Mouse (Mus musculus) Patski (cell line): ENCODE measurements around the gene Ttll11. TPM values are rescaled to one million over a fixed set of nuclear protein-coding genes. Genes with fewer than 3 reads are reported as not detected.

Experiments used
- ATAC-seq: fragments of 100-300 bp; one replicate; pipeline ENCODE4 v1.8.0; 2021
- CTCF ChIA-PET: fragments of 350-600 bp; sonication (Branson Sonifier 250); formaldehyde crosslinking; loops from one replicate; lab custom pipeline; 2022; ENCODE audit warnings: inconsistent platforms; lab: Charles Lee
- POLR2A ChIA-PET: fragments of 350-600 bp; sonication (Branson Sonifier 250); formaldehyde crosslinking; loops from one replicate; lab custom pipeline; 2022; ENCODE audit warnings: antibody characterized with exemption, inconsistent platforms; lab: Charles Lee
- DNase-seq: peaks from one replicate; pipeline ENCODE4 v3.0.0-alpha.2; 2011; ENCODE audit warnings: low read depth, low spot score
- H3K27me3 ChIP-seq: fragments of 371-371 bp; one replicate; pipeline ENCODE4 v1.5.1; 2021
- CTCF ChIP-seq: fragments of 100-300 bp; IDR thresholded peaks from one replicate; pipeline ENCODE4 v1.5.1; 2021
- in situ Hi-C: fragments of 300-500 bp; cut with MboI; formaldehyde crosslinking; loops from 3 replicates; pipeline ENCODE4 v1.11.1; 2018; ENCODE audit warnings: low pct_unique_long_range_greater_than_20kb, mixed read lengths
- polyA plus RNA-seq: library from polyadenylated mRNA; unstranded; gene quantifications from one replicate; pipeline ENCODE4 v1.2.3, GENCODE M21; 2021

Gene Ttll11
- polyA plus RNA-seq, 1 experiment from 2014 or later: 2.4 TPM

GRCm38 (mm10) chr2:35859708-35860393, 119.9 kb downstream of the Ttll11 start:
- ChIA-PET POLR2A (interaction anchor here (1.6 kb wide), 1 partner anchor 14 kb away, joined by 6 read pairs; no protein-coding TSS in a partner anchor), CTCF (no interaction called here)
- in situ Hi-C loops: no loop called here
- no peak for TF ChIP-seq CTCF
- no peaks in the 10 kb centered on the region for H3K27me3 ChIP-seq
- DNase-seq (no peak), ATAC-seq (no peak)

- in situ Hi-C loops: no loop called here
- no peak for TF ChIP-seq CTCF
- ChIA-PET POLR2A (no interaction called here), CTCF (no interaction called here)
- ATAC-seq: no peak
- no peak for DNase-seq
- H3K27me3 ChIP-seq: no peaks in the 10 kb centered on the region
Measured at GRCm38 (mm10) chr2:35858281-35858680, 121.4 kb downstream of the Ttll11 start.

- no peaks in the 10 kb centered on the region for H3K27me3 ChIP-seq
- DNase-seq (no peak), ATAC-seq (no peak)
- in situ Hi-C loops: no loop called here
- TF ChIP-seq CTCF: no peak
- ChIA-PET CTCF (no interaction called here), POLR2A (no interaction called here)
Measured at GRCm38 (mm10) chr2:35856901-35857300, 122.8 kb downstream of the Ttll11 start.

GRCm38 (mm10) chr2:35854877-35855276, 124.8 kb downstream of the Ttll11 start:
- CTCF ChIA-PET: interaction anchor here (1.1 to 1.6 kb wide), 4 partner anchors 13 to 205 kb away, joined by 3 to 5 read pairs (median 4); no protein-coding TSS in a partner anchor
- ATAC-seq (no peak), DNase-seq (no peak)
- no peaks in the 10 kb centered on the region for H3K27me3 ChIP-seq
- no peak for TF ChIP-seq CTCF
- POLR2A ChIA-PET: no interaction called here
- in situ Hi-C loops: no loop called here

- no peak for ATAC-seq
- ChIA-PET POLR2A (no interaction called here), CTCF (no interaction called here)
- in situ Hi-C loops: no loop called here
- no peak for DNase-seq
- no peak for TF ChIP-seq CTCF
- H3K27me3 ChIP-seq: no peaks in the 10 kb centered on the region
Measured at GRCm38 (mm10) chr2:35852971-35853370, 126.7 kb downstream of the Ttll11 start.

GRCm38 (mm10) chr2:35852164-35852509, 127.6 kb downstream of the Ttll11 start:
- no peak for TF ChIP-seq CTCF
- CTCF ChIA-PET: interaction anchor here (1.1 kb wide), 1 partner anchor 11 kb away, joined by 3 read pairs; no protein-coding TSS in a partner anchor
- ATAC-seq: no peak
- POLR2A ChIA-PET: no interaction called here
- in situ Hi-C loops: no loop called here
- H3K27me3 ChIP-seq: no peaks in the 10 kb centered on the region
- DNase-seq: no peak

- in situ Hi-C loops: no loop called here
- TF ChIP-seq CTCF: no peak
- POLR2A ChIA-PET: no interaction called here
- DNase-seq: no peak
- CTCF ChIA-PET: interaction anchor here (1.1 kb wide), 1 partner anchor 11 kb away, joined by 3 read pairs; no protein-coding TSS in a partner anchor
- no peaks in the 10 kb centered on the region for H3K27me3 ChIP-seq
- no peak for ATAC-seq
Measured at GRCm38 (mm10) chr2:35851420-35852163, 128.1 kb downstream of the Ttll11 start.

GRCm38 (mm10) chr2:35849632-35850230, 130.0 kb downstream of the Ttll11 start:
- POLR2A ChIA-PET: interaction anchor here (0.6 kb wide), 1 partner anchor 12 kb away, joined by 3 read pairs; no protein-coding TSS in a partner anchor
- TF ChIP-seq CTCF: no peak
- in situ Hi-C loops: no loop called here
- H3K27me3 ChIP-seq: no peaks in the 10 kb centered on the region
- ATAC-seq: no peak
- no peak for DNase-seq
- CTCF ChIA-PET: no interaction called here

- TF ChIP-seq CTCF: no peak
- no peaks in the 10 kb centered on the region for H3K27me3 ChIP-seq
- DNase-seq: peak; percentile 13
- in situ Hi-C loops: no loop called here
- CTCF ChIA-PET: interaction anchor here (1.0 to 1.3 kb wide), 2 partner anchors 15 to 22 kb away, joined by 3 read pairs; no protein-coding TSS in a partner anchor
- POLR2A ChIA-PET: no interaction called here
- peak; percentile 38 for ATAC-seq
Measured at GRCm38 (mm10) chr2:35845611-35846504, 133.9 kb downstream of the Ttll11 start.
